Mouse (Mus musculus): ENCODE data around the gene Tfap2d.

The Tfap2d gene

DNA sequence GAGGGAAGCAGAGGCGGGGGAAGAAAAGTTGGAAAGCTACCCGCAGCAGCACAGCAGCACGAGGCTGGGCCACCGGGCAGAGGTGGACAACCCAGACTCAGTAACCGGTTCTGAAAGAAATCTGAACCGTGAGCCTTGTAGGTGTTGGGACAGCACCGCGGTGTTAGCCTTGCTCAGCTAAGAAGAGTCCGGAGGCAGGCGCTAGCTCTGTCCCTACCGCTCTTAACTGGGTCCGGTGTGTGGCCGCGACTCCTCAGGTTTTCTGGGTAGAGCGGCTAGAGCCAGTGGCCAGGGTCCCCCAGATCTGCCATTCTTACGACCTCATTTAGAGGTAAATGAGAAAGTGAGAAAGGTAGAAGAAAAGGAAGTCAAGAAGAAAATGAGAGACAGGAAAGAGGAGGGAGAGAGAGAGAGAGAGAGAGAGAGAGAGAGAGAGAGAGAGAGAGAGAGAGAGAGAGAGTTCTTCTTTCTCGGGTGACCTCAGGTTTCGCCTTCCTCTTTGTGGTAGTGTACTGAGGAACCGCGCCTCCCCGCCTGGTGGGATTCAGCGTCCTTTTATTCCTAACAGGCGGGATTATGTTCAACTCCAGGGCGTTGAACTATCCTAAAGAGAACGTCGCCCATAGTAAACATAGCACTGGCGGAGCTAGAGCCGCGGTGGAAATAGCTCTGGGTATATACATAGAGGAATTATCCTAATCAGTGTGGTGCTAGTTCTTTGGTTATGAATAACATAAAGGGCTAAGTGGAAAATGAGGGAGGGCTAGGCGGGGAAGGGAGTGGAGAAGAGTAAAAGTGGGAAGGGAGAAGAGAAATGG is 107.6 kb downstream of the Tfap2d start:
- DNase-seq (ENCODE audit: low read depth, low spot score): no peak

DNA sequence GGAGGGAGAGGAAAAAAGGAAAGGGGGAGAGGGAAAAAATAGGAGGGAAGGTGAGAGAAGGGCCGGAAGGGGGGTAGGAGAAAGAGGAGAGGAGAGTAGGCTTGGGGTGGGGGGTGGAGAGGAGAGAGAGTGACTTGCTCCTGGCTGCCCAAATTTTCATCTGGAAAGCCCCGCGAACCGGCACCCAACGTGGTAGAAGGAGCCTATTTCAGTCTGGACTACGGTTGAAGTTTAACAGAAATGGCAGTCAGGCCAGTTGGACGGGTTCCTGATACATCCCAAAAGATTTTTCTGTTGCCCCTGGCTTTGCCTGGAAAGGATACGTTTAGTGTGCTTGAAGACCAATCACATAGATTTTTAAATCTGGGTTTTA is 108.2 kb downstream of the Tfap2d start:
- DNase-seq (ENCODE audit: low read depth, low spot score): no peak

DNA sequence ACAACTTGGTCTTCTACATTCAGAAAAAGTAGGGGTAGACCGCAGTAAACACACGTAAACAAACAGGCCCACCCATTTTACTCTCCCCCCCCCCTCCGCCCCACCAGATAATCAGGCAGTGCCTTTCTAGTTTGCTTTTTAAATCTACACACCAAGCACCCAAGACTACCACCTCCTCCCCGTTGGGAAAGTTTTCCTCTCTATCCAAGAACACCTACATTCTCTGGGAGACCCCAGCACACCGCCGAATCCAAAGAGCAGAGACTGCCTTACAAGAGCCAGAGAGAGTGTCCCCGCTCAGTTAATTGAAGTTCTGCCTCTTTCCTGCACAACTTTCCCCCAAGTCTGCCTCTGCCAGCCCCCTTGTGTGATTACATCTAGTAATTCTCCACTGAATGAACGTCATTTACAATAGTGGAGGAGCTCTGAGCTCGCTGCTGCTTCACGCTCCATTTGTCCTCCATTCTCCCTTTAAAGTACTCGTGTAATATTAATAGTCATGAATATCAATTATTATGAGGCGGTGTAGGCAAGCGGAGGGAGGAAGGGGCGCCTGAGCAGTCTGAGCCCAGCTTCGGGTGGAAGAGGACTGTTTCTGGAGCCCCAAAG is 108.8 kb downstream of the Tfap2d start:
- DNase-seq (ENCODE audit: low read depth, low spot score): no peak

DNA sequence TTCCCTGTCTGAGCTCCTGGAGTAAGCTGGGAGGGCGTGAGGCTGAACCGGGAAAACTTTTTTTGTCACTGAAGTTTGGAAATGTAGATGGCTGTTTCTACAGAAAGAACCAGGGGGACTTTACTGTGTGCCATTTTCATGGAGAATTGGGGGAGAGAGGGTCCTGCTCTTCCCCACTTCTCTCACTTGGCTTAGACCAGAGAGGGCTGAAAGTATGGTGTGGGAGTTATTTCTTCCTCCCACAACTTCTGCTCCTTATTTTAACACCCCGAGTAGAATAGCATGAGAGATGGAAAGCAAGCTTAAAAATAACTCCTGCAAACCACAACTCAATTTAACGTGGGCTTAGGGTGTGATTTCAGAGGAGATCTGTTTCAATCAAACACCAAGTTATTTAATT is 109.9 kb downstream of the Tfap2d start:
- no peak for DNase-seq (ENCODE audit: low read depth, low spot score)

DNA sequence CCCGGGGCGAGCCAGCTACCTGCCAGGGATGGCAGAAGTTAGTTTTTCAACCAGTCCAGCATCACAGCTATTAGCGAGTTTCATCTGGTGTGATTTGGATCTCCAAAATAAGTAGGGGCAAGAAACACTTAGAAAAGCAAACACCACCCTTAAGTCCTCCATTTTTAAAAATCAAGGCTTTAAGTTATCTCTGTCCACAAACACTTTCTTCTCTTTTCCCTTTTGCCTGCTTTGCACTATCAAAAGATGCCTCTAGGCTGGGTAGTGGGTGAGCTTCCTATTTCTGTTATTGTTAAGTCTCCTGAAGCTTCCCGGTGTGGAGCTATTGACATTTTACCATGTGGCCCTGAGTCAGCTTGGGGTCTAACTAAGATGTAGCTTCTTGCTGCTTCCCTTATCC is 110.3 kb downstream of the Tfap2d start:
- DNase-seq (ENCODE audit: low read depth, low spot score): no peak

DNA sequence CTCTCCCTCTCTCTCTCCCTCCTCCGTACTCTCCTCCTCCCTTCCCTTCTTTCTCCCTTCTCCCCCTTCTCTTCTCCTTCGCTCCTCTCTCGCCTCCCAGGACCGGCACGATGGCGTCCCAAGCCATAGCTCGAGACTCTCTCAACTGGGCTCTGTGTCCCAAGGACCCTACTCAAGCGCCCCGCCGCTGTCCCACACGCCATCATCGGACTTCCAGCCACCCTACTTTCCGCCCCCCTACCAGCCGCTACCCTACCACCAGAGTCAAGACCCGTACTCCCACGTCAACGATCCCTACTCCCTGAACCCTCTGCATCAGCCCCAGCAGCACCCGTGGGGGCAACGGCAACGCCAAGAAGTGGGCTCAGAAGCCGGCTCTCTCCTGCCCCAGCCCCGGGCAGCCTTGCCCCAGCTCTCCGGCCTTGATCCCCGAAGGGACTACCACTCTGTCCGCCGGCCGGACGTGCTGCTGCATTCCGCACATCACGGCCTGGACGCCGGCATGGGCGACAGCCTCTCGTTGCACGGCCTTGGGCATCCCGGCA is 111.1 kb downstream of the Tfap2d start:
- no peak for DNase-seq (ENCODE audit: low read depth, low spot score)
